Mouse (Mus musculus): ENCODE measurements around the gene Msh3.

DNA sequence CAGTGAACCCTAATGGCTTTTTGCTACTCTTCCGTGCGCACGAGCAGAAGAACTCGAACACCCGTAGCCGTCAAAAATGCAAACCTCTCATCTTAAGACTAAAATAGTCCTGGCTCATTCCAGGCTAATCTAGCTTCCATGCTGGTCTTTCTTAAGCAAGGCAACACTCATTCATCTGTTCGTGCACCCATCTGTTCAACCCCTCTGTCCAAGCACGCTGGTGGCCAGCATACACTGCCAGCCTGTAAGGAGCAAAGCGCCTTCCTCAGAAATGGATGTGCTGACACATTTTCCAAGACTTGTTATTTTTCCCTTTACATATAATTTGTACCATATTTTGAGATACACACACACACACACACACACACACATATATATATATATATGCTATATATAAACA, 137.6 kb downstream of the Msh3 start:
- TF ChIP-seq CTCF (conservative IDR thresholded peaks at IDR 0.05; ENCODE audit: low read length) = no peak
- no peak for TF ChIP-seq NANOG (IDR thresholded peaks at IDR 0.05; ENCODE audit: borderline replicate concordance, low read length)
